Mouse (Mus musculus) MEL (cell line): ENCODE measurements around the gene Fgfr2.

ENCODE experiments used
- ELF1 ChIP-seq: IDR thresholded peaks from 2 replicates; pipeline ENCODE4 v1.6.1; 2014; ENCODE audit warnings: low read depth, mild to moderate bottlenecking, inconsistent platforms, low read length, improper control_type of control experiment, moderate library complexity
- EP300 ChIP-seq, 2 experiments: IDR thresholded peaks; 2 replicates each; pipeline ENCODE4 v1.6.1; 2011; ENCODE audit warnings: improper control_type of control experiment in 2 of 2, low read length in 2 of 2, low read depth in 1 of 2, mild to moderate bottlenecking in 1 of 2
- GATA1 ChIP-seq: IDR thresholded peaks from 2 replicates; pipeline ENCODE4 v1.6.1; 2011; ENCODE audit warnings: low read depth, low read length, improper control_type of control experiment
- POLR2A ChIP-seq, 2 experiments: IDR thresholded peaks; 2 replicates each; pipeline ENCODE4 v1.6.1; 2011 to 2012; ENCODE audit warnings: low read length in 2 of 2, mild to moderate bottlenecking in 2 of 2, control low read depth in 1 of 2, improper control_type of control experiment in 1 of 2, low read depth in 1 of 2, moderate library complexity in 1 of 2; ENCODE audit not compliant: control insufficient read depth in 1 of 2, insufficient read depth in 1 of 2, poor library complexity in 1 of 2
- SIN3A ChIP-seq: IDR thresholded peaks from 2 replicates; pipeline ENCODE4 v1.6.1; 2012; ENCODE audit warnings: low read length, improper control_type of control experiment, inconsistent platforms
- UBTF ChIP-seq: IDR thresholded peaks from 2 replicates; pipeline ENCODE4 v1.6.1; 2012; ENCODE audit warnings: low read depth, mild to moderate bottlenecking, inconsistent platforms, low read length, improper control_type of control experiment, moderate library complexity, borderline replicate concordance; ENCODE audit not compliant: insufficient read depth

DNA sequence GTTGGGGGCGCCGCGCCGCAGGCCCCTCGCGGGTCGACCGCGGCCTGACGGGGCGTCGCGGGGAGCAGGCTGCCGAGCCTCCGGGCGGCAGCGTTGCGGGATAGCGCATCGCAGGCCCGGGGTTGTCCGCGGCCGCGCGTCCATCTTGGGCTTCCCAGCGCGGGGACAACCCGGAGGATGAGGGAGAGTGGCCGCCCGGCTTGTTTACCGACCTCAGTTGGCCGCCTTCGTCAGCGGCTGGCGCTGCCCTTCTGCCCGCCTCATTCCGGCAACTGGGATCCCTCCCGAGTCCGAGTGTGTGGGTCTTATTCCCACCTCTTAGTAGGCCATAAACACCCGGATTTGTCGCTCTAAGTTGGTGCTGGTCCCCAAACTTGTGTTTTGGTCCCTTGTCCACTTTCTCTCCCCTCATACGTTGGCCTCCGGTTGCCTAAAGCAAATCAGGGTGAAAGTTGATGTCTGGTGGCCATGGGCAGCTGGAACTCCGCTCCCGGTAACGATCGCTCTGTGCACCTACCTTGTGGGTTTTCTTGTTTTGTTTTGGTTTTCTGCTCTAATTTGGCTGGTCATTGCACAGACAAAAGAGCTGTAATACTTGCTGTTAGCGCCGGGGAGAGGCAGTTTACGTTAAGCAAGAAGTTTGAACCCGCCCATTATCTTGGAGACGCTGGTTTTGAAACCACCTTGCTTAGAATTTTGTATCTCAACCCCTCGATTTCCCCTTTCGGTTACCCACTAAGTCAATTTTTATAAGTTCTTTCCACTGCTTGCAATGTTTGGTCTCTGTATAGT lies 191.4 kb downstream of the Fgfr2 start:
- no peak; a peak in 1 of 4 replicates for TF ChIP-seq POLR2A (IDR thresholded peaks at IDR 0.05; ENCODE audit: control insufficient read depth in 1 of 2, insufficient read depth in 1 of 2, low read depth in 1 of 2, low read length in 2 of 2, poor library complexity in 1 of 2)
- TF ChIP-seq ELF1, result no peak
- no peak for TF ChIP-seq GATA1
- TF ChIP-seq UBTF, result no peak
- TF ChIP-seq EP300 (IDR thresholded peaks at IDR 0.05; ENCODE audit: low read depth in 1 of 2, low read length in 2 of 2), result no peak
- no peak for TF ChIP-seq SIN3A
